Mouse (Mus musculus): Measurements from ENCODE around the gene Snd1. TPM values are rescaled to one million over a fixed set of nuclear protein-coding genes. Genes with fewer than 3 reads are reported as not detected.

Gene Snd1
- polyA plus RNA-seq, 1 experiment: 35.6 TPM

DNA sequence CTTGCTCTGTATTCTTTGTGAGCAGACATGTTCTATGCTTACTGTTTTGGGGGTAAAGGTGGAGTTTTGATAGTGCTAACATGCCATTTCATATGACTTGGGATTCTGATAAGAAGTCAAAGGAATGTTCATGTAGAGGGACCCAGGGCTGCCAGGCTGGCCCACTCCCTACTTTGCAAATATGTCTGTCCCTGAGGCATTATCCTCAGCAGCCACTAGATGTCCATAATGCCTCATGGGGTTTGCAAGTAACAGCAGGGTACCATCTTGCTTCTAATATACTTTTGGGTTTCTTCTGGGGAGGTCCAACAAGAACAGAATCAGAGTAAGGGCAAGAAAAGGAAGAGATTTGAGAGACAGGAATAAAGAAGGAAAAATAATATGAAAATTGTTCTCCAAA is 361.7 kb downstream of the Snd1 start:
- Histone ChIP-seq H3K27ac (ENCODE audit: control insufficient read depth, insufficient read depth, low read depth, low read length, poor library complexity) (no peak overlapping the region), H3K4me3 (replicated peaks; ENCODE audit: control insufficient read depth, low read depth, low read length) (no peak overlapping the region), H3K4me1 (ENCODE audit: control insufficient read depth, insufficient read depth, low read length) (no peaks in the 10 kb centered on the region)
- TF ChIP-seq POLR2A (IDR thresholded peaks at IDR 0.05; ENCODE audit: borderline replicate concordance, control insufficient read depth, low read depth, low read length) (no peak), CTCF (IDR thresholded peaks at IDR 0.05; ENCODE audit: control insufficient read depth, insufficient read depth, low read length) (no peak)

DNA sequence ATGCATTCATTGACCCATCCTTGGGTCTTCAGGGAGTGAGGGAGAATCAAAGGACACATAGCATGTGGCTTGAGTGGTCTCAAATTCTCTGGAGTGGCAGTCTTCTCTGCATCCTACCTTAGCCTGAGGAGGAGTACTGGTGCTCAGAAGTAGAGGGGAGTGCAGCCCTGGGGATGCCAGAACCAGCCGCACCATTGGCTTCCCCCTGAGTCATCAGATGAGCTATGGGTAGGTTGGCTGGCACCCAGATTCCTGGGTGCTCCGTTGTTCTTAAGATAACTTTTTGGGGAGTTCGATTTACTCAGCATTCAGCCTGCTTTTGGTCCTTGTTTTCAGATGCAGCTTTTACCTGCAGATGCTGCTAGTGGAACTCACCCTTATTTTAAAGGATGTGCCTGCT is 366.6 kb downstream of the Snd1 start:
- H3K4me3 ChIP-seq (replicated peaks; ENCODE audit: control insufficient read depth, low read depth, low read length): no peak overlapping the region
- no peak overlapping the region for H3K27ac ChIP-seq (ENCODE audit: control insufficient read depth, insufficient read depth, low read depth, low read length, poor library complexity)
- WGBS: 74% methylated on average over 3 of the region's 3 CpGs
- no peaks in the 10 kb centered on the region for H3K4me1 ChIP-seq (ENCODE audit: control insufficient read depth, insufficient read depth, low read length)
- TF ChIP-seq POLR2A (IDR thresholded peaks at IDR 0.05; ENCODE audit: borderline replicate concordance, control insufficient read depth, low read depth, low read length) (no peak), CTCF (IDR thresholded peaks at IDR 0.05; ENCODE audit: control insufficient read depth, insufficient read depth, low read length) (no peak)

DNA sequence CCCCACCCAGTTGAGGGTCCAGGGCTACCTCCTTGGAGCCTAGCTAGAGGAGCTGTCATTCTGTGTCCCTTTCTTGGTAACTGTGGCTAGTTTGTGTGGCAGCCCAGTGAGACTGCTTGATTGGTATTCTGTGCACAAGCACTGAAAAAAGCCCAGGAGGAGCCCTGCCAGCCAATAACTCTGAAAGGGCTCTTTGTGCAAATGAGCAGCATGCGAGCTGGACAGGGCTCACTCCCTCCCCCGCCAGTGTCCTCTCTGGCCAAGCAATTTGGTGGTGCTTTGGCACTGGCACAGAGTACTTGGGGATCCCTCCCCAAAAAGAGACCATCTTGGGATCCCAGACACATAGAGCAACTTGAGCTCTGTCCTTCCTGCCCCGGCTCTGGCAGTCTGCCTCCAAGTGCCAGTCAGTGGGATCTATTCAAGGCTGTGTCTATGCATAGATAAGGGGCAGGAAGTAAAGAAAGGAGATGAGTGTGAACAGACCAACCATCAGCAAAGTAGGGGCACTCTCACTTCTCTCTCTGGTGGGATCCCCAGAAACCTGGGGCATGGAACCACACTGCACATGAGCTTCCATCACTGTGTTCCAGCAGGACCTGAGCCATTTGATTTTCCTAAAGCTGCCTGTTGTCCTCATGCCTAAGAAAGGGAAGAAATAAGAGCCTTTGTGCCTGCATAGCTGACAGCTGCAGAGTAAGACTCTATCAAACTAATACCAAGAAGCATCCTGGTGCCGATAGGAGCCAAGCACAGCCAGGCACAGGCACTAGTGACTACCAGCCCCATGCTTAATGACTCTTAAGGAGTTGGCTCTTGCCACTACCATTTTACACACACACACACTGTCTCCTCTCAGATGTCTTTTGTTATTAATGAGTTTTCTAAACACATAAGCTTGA is 367.7 kb downstream of the Snd1 start:
- no peak for TF ChIP-seq CTCF (IDR thresholded peaks at IDR 0.05; ENCODE audit: control insufficient read depth, insufficient read depth, low read length)
- no peak for TF ChIP-seq POLR2A (IDR thresholded peaks at IDR 0.05; ENCODE audit: borderline replicate concordance, control insufficient read depth, low read depth, low read length)
- 72% methylated on average over 4 of the region's 4 CpGs for WGBS
- Histone ChIP-seq H3K4me3 (replicated peaks; ENCODE audit: control insufficient read depth, low read depth, low read length) (no peak overlapping the region), H3K4me1 (ENCODE audit: control insufficient read depth, insufficient read depth, low read length) (no peaks in the 10 kb centered on the region), H3K27ac (ENCODE audit: control insufficient read depth, insufficient read depth, low read depth, low read length, poor library complexity) (no peak overlapping the region)

DNA sequence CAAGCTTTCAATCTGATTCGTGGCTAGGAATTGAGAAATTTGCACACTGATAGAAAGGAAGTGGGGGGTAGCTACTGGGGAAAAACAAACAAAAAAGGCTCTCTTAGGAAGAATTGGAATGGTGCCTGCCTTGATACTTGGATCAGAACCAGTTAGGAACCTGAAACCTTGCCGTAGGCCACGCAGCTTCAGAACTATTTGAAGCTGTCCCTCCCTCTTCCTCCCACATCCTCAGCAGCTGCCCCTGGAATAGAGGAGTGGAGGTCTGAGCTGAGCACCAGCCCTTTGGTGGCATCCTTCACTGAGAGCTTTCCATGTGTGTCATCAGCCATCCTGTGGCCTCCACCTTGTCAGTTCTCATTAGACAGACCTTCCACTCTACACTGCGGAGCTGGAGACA is 370.7 kb downstream of the Snd1 start:
- H3K4me1 ChIP-seq (ENCODE audit: control insufficient read depth, insufficient read depth, low read length): no peaks in the 10 kb centered on the region
- H3K27ac ChIP-seq (ENCODE audit: control insufficient read depth, insufficient read depth, low read depth, low read length, poor library complexity): no peak overlapping the region
- 81% methylated on average over 4 of the region's 4 CpGs for WGBS
- no peak overlapping the region for H3K4me3 ChIP-seq (replicated peaks; ENCODE audit: control insufficient read depth, low read depth, low read length)
- TF ChIP-seq POLR2A (IDR thresholded peaks at IDR 0.05; ENCODE audit: borderline replicate concordance, control insufficient read depth, low read depth, low read length): no peak
- no peak for TF ChIP-seq CTCF (IDR thresholded peaks at IDR 0.05; ENCODE audit: control insufficient read depth, insufficient read depth, low read length)

DNA sequence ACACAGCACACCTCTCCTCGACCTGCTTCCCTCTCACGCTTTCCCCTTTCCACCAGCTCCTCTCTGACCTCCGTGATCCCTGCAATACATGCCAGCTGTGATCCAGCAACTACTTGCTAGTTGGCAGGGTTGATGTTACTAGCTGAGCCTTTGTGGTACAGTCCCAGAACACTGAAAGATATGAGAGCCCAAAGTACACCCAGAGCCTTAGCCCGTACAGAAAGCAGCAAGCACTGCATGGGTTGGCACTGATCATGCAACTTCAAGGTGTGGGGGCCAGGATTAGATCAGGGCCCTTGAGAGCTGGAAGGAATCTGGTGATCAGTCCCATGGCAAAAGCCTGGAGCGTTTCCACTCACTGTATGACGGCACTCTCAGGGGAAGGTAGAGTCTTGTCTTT is 372.7 kb downstream of the Snd1 start:
- H3K27ac ChIP-seq (ENCODE audit: control insufficient read depth, insufficient read depth, low read depth, low read length, poor library complexity): no peak overlapping the region
- no peak for TF ChIP-seq CTCF (IDR thresholded peaks at IDR 0.05; ENCODE audit: control insufficient read depth, insufficient read depth, low read length)
- TF ChIP-seq POLR2A (IDR thresholded peaks at IDR 0.05; ENCODE audit: borderline replicate concordance, control insufficient read depth, low read depth, low read length): no peak
- 85% methylated on average over 6 of the region's 6 CpGs for whole genome bisulfite sequencing
- H3K4me3 ChIP-seq (replicated peaks; ENCODE audit: control insufficient read depth, low read depth, low read length): no peak overlapping the region
- no peaks in the 10 kb centered on the region for H3K4me1 ChIP-seq (ENCODE audit: control insufficient read depth, insufficient read depth, low read length)

DNA sequence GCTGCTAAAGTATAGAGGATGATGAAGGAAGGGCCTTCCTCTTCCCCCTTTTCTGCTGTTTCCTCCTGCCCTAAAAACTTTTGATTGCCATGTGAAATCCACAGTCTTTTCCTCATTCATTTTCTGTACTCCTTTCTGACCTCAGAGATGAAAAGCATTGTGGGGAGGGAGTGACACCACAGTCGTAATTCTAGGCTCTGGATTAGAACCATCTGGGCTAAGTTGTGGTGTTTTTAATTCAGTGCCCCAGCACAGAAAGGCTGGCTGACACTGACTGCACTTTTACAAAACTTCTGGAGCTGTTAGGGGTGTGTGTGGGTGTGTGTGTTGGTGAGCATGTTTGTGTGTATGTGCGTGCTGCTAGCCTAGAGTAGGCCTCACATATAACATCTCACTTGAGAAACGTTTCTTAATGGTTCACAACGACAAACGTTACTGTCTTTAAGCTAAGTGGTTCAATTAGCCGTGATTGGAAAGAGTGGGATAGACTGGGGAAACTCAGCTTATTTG is 373.4 kb downstream of the Snd1 start:
- Histone ChIP-seq H3K4me3 (replicated peaks; ENCODE audit: control insufficient read depth, low read depth, low read length) (no peak overlapping the region), H3K4me1 (ENCODE audit: control insufficient read depth, insufficient read depth, low read length) (no peaks in the 10 kb centered on the region), H3K27ac (ENCODE audit: control insufficient read depth, insufficient read depth, low read depth, low read length, poor library complexity) (no peak overlapping the region)
- WGBS: 80% methylated on average over 6 of the region's 6 CpGs
- TF ChIP-seq POLR2A (IDR thresholded peaks at IDR 0.05; ENCODE audit: borderline replicate concordance, control insufficient read depth, low read depth, low read length) (no peak), CTCF (IDR thresholded peaks at IDR 0.05; ENCODE audit: control insufficient read depth, insufficient read depth, low read length) (no peak)

DNA sequence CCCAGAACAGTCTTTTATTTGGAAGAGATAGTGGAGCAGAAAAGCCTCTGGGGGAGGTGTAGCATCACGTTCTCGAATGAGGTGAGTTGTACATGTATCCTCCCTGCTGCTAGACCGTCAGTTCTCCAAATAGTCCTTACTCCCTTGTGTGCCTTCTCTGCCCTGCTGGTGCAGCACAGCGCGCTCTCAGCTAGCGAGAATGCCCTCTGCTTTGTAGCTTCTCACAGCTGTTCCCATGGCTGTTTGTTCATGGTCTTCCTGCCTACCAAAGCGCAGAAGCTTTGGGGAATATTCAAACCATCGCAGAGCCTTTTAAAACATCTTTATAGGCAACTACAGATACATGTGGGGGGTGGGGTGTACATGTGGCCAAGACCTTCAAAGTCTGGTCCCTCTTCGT is 374.0 kb downstream of the Snd1 start:
- TF ChIP-seq CTCF (IDR thresholded peaks at IDR 0.05; ENCODE audit: control insufficient read depth, insufficient read depth, low read length) (no peak), POLR2A (IDR thresholded peaks at IDR 0.05; ENCODE audit: borderline replicate concordance, control insufficient read depth, low read depth, low read length) (no peak)
- H3K4me1 ChIP-seq (ENCODE audit: control insufficient read depth, insufficient read depth, low read length): no peaks in the 10 kb centered on the region

DNA sequence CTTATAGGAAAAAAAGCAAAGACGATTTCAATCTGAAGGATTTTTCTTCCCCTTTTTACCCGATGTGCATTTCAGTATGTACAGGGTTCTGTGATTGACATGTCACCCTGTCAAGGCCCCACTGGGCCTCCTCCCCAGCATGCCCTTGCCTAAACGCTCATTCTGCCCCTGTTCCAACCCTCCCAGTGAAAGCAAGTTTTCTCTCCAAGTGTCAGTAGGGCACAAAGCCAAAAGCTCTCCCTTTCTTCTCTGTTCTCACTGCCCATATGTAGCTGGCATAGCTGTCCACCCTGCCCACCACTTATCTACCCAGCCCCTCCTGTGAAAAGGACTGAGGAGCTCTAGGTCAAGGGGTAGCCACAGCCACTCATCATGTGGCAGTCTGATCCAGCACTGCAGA is 374.4 kb downstream of the Snd1 start:
- no peak for TF ChIP-seq POLR2A (IDR thresholded peaks at IDR 0.05; ENCODE audit: borderline replicate concordance, control insufficient read depth, low read depth, low read length)
- TF ChIP-seq CTCF (IDR thresholded peaks at IDR 0.05; ENCODE audit: control insufficient read depth, insufficient read depth, low read length): no peak
- no peak overlapping the region for H3K4me3 ChIP-seq (replicated peaks; ENCODE audit: control insufficient read depth, low read depth, low read length)
- H3K27ac ChIP-seq (ENCODE audit: control insufficient read depth, insufficient read depth, low read depth, low read length, poor library complexity): no peak overlapping the region
- H3K4me1 ChIP-seq (ENCODE audit: control insufficient read depth, insufficient read depth, low read length): no peaks in the 10 kb centered on the region
- 16% methylated on average over 3 of the region's 3 CpGs for whole genome bisulfite sequencing

More for the DNA sequence above, 374.0 kb downstream of the Snd1 start:
- WGBS: 73% methylated on average over 9 of the region's 9 CpGs
- Histone ChIP-seq H3K27ac (ENCODE audit: control insufficient read depth, insufficient read depth, low read depth, low read length, poor library complexity) (no peak overlapping the region), H3K4me3 (replicated peaks; ENCODE audit: control insufficient read depth, low read depth, low read length) (no peak overlapping the region)
